Mouse (Mus musculus) embryonic facial prominence, embryonic 11.5 days (tissue): ENCODE data around the gene Oaf. TPM values are rescaled to one million over a fixed set of nuclear protein-coding genes. Genes with fewer than 3 reads are reported as not detected.

Source experiments
- ATAC-seq: fragments of 200-750 bp; cut with Nextera tagmentation; replicated peaks from 2 replicates; pipeline ENCODE4 v1.8.0; 2017; ENCODE audit warnings: low read depth; ENCODE audit not compliant: insufficient number of reproducible peaks, low FRiP score, low TSS enrichment
- DNase-seq: peaks from one replicate; pipeline ENCODE4 v3.0.0-alpha.2; 2015; ENCODE audit warnings: low spot score
- H3K27ac ChIP-seq: fragments of 300-500 bp; sonication (generic); replicated peaks from 2 replicates; pipeline ENCODE4 v1.5.1; 2014; ENCODE audit warnings: mild to moderate bottlenecking, low read depth, low read length, control low read depth
- H3K27me3 ChIP-seq: fragments of 300-500 bp; sonication (generic); 2 replicates; pipeline ENCODE4 v1.6.1; 2014; ENCODE audit warnings: mild to moderate bottlenecking, low read length, moderate library complexity, mixed read lengths; ENCODE audit not compliant: control insufficient read depth, insufficient read depth
- H3K36me3 ChIP-seq: fragments of 300-500 bp; sonication (generic); replicated peaks from 2 replicates; pipeline ENCODE4 v1.6.1; 2014; ENCODE audit warnings: low read depth, mild to moderate bottlenecking, low read length, moderate library complexity, mixed read lengths; ENCODE audit not compliant: control insufficient read depth, insufficient read depth
- H3K4me1 ChIP-seq: fragments of 300-500 bp; sonication (generic); 2 replicates; pipeline ENCODE4 v1.6.1; 2014; ENCODE audit warnings: low read length, mixed read lengths; ENCODE audit not compliant: control insufficient read depth, insufficient read depth
- H3K4me2 ChIP-seq: fragments of 300-500 bp; sonication (generic); 2 replicates; pipeline ENCODE4 v1.6.1; 2014; ENCODE audit warnings: low read depth, mild to moderate bottlenecking, control low read depth, low read length, moderate library complexity
- H3K4me3 ChIP-seq: fragments of 300-500 bp; sonication (generic); 2 replicates; pipeline ENCODE4 v1.5.1; 2014; ENCODE audit warnings: low read depth, low read length, control low read depth
- H3K9ac ChIP-seq: fragments of 300-500 bp; sonication (generic); replicated peaks from 2 replicates; pipeline ENCODE4 v1.6.1; 2014; ENCODE audit warnings: mild to moderate bottlenecking, control low read depth, low read length
- H3K9me3 ChIP-seq: fragments of 300-500 bp; sonication (generic); replicated peaks from 2 replicates; pipeline ENCODE4 v1.6.1; 2016; ENCODE audit warnings: mild to moderate bottlenecking, low read length, inconsistent platforms, mixed read lengths; ENCODE audit not compliant: control insufficient read depth
- WGBS: fragments of 180-500 bp; shearing (Covaris S2); extraction: QIAGEN DNeasy Blood & Tissue Kit; methylation state at CpG from one replicate; pipeline ENCODE4 v1.1.7; 2014; 5-methylcytosine and 5-hydroxymethylcytosine counted together
- polyA plus RNA-seq: library from polyadenylated mRNA; unstranded; fragments of >200 nt; fragmentation: Nextera tagmentation; extraction: Ambion mirVana; gene quantifications from 2 replicates; pipeline ENCODE4 v1.2.1, GENCODE M21; 2014

The Oaf gene
- polyA plus RNA-seq, 1 experiment from 2014 or later: 73.3 TPM

DNA sequence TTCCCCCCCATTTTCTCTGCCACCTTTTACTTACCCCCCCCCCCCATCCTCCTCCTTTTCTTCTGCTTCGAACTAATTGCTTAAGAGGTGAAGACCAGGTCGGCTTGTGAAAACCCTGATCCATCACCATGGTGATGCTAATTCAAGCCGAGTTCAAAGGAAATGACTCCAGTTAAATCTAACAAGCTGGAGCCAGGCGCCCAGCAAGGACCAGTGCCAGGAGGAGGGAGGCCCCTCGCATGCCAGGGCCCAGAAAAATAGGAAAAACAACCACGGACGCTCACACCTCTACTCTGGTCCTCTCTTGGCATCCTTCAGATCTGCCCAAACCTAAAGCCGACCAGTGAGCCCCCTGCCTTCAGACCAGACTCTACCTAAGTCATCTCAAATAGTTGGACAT, 29.5 kb upstream of the Oaf start:
- H3K36me3 ChIP-seq: no peaks in the 10 kb centered on the region
- 7% methylated on average over 8 of the region's 8 CpGs for WGBS
- H3K9ac ChIP-seq: no peak overlapping the region
- no peak overlapping the region for H3K27ac ChIP-seq
- peak; percentile 62 for DNase-seq
- no peaks in the 10 kb centered on the region for H3K9me3 ChIP-seq
- H3K4me2 ChIP-seq: no peak overlapping the region
- peaks cover 13% of the 10 kb centered on the region; the same call in 1 of the 2 replicates for H3K27me3 ChIP-seq
- H3K4me1 ChIP-seq: peaks cover 10% of the 10 kb centered on the region; the same call in 1 of the 2 replicates
- H3K4me3 ChIP-seq: no peak overlapping the region
- no peak for ATAC-seq

DNA sequence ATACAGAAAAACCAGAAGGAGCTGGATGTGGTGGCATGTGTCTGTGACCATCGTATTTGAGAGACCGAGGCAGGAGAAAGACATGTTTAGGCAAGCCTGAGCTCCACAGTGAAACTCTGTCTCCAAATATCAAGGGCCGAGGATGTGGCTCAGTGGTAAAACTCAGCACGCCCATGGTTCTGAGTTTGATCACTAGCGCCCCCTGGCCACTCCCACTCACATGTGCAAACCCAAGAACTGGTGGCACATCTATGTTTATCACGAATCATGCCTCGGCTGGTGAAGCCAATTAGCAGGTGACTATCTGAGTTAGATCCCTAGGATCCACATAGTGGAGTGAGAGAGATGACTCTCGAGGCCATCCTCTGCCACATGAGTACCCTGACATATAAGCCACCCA, 27.6 kb upstream of the Oaf start:
- H3K9ac ChIP-seq: no peak overlapping the region
- no peak for DNase-seq
- no peak overlapping the region for H3K4me3 ChIP-seq
- no peak overlapping the region for H3K4me2 ChIP-seq
- no peaks in the 10 kb centered on the region for H3K36me3 ChIP-seq
- no peak for ATAC-seq
- H3K9me3 ChIP-seq: no peaks in the 10 kb centered on the region
- H3K27me3 ChIP-seq: peaks cover 13% of the 10 kb centered on the region; the same call in 1 of the 2 replicates
- peaks cover 13% of the 10 kb centered on the region for H3K4me1 ChIP-seq
- WGBS: 71% methylated on average over 8 of the region's 8 CpGs
- H3K27ac ChIP-seq: no peak overlapping the region

- no peak overlapping the region for H3K27ac ChIP-seq
Measured at GRCm38 (mm10) chr9:43265194-43265593, 25.5 kb upstream of the Oaf start.

DNA sequence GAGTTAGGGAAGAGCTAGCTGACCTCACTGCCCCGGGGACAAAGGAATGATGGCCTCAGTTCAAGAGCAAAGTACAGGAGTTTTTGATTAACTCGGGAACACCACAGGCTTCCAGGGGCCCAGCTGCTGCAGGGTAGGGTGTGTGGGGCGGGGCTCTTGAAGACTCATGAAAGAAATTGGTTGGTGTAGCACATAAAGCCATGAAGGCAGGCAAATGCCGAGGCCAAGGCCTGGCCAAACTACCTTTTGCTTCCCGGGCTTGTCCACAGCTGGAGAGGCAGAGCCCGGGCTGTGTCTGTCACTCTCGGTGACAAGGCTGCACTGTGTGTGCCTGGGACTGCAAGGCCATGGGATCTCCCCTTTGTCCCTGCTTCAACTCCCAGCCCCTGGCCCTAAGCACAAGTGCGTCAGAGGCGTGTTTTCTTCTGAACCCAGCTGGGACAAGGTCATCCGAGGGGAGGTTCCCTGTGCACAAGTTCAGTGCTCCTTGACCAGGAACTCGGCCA, 24.3 kb upstream of the Oaf start:
- DNase-seq (peak; percentile 81), ATAC-seq (peak; percentile 42; the same call in 1 of the 2 replicates)
- peak overlapping the region; percentile 63 for H3K27ac ChIP-seq
- no peaks in the 10 kb centered on the region for H3K36me3 ChIP-seq
- no peaks in the 10 kb centered on the region for H3K9me3 ChIP-seq
- 7% methylated on average over 11 of the region's 11 CpGs for WGBS
- H3K4me2 ChIP-seq: no peak overlapping the region
- H3K9ac ChIP-seq: no peak overlapping the region
- peaks cover 7% of the 10 kb centered on the region for H3K4me1 ChIP-seq
- no peaks in the 10 kb centered on the region for H3K27me3 ChIP-seq
- H3K4me3 ChIP-seq: no peak overlapping the region

More at GRCm38 (mm10) chr9:43265194-43265593, 25.5 kb upstream of the Oaf start:
- Histone ChIP-seq H3K4me2 (no peak overlapping the region), H3K36me3 (no peaks in the 10 kb centered on the region), H3K27me3 (peaks cover 3% of the 10 kb centered on the region; the same call in 1 of the 2 replicates), H3K4me1 (peaks cover 6% of the 10 kb centered on the region), H3K9ac (no peak overlapping the region; the same call in 1 of the 2 replicates), H3K4me3 (no peak overlapping the region), H3K9me3 (no peaks in the 10 kb centered on the region)
- WGBS: 44% methylated on average over 9 of the region's 9 CpGs
- ATAC-seq (no peak), DNase-seq (no peak)

- no peaks in the 10 kb centered on the region for H3K36me3 ChIP-seq
- no peaks in the 10 kb centered on the region for H3K27me3 ChIP-seq
- peak overlapping the region; percentile 84 for H3K27ac ChIP-seq
- H3K4me2 ChIP-seq: 0 out of 2 replicates have a peak overlapping the region, but pooled peaks have one; percentile 3
- 68% methylated on average over 9 of the region's 9 CpGs for WGBS
- DNase-seq (no peak), ATAC-seq (no peak)
- H3K9me3 ChIP-seq: no peaks in the 10 kb centered on the region
- H3K4me1 ChIP-seq: peaks cover 7% of the 10 kb centered on the region
- H3K9ac ChIP-seq: peak overlapping the region; percentile 29
- no peak overlapping the region for H3K4me3 ChIP-seq
Measured at GRCm38 (mm10) chr9:43262811-43263550, 23.3 kb upstream of the Oaf start.

DNA sequence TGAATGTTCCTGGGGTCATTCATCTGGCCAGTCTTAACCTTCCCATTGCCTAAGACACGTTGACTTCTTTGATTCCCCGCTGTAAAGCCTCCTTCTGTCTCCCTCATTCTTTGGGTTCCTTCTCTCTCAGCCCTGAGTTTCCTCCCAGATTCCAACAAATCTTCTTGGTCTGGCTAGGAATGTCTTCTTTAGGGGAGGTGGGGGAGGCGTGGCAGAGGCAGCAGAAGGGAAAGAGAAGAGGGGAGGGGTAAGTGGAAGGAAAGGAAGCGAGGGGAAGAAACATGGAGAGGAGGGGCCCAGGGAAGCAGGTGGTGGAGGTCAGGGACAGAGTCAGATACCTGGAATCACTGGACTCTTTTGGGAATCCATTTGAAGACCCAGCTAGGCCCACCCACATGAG, 22.7 kb upstream of the Oaf start:
- Histone ChIP-seq H3K4me3 (no peak overlapping the region), H3K4me1 (peaks cover 7% of the 10 kb centered on the region), H3K36me3 (no peaks in the 10 kb centered on the region), H3K27me3 (no peaks in the 10 kb centered on the region), H3K9me3 (no peaks in the 10 kb centered on the region), H3K9ac (no peak overlapping the region; the same call in 1 of the 2 replicates), H3K4me2 (no peak overlapping the region), H3K27ac (peak overlapping the region; percentile 84)
- DNase-seq: no peak
- 42% methylated on average over 4 of the region's 4 CpGs for WGBS
- no peak for ATAC-seq

- H3K9me3 ChIP-seq: no peaks in the 10 kb centered on the region
- peaks cover 7% of the 10 kb centered on the region for H3K4me1 ChIP-seq
- no peaks in the 10 kb centered on the region for H3K36me3 ChIP-seq
- H3K27me3 ChIP-seq: no peaks in the 10 kb centered on the region
- H3K4me2 ChIP-seq: no peak overlapping the region
- H3K9ac ChIP-seq: no peak overlapping the region; the same call in 1 of the 2 replicates
- no peak overlapping the region for H3K4me3 ChIP-seq
- DNase-seq: no peak
- WGBS: 27% methylated on average over 2 of the region's 2 CpGs
- ATAC-seq: 0 out of 2 replicates have a peak, but pooled peaks have one; percentile 12
- peak overlapping the region; percentile 84 for H3K27ac ChIP-seq
Measured at GRCm38 (mm10) chr9:43261941-43262340, 22.2 kb upstream of the Oaf start.
